Mouse (Mus musculus): ENCODE measurements around the gene Tln2.

- TF ChIP-seq CTCF (IDR thresholded peaks at IDR 0.05; ENCODE audit: extremely low read depth, insufficient read depth, insufficient read length, insufficient replicate concordance): no peak
- TF ChIP-seq POLR2A (IDR thresholded peaks at IDR 0.05; ENCODE audit: low read depth, low read length): no peak
Measured at GRCm38 (mm10) chr9:67303986-67304385, 255.5 kb downstream of the Tln2 start.

All from spleen, adult 2 months (tissue).